Mouse (Mus musculus) liver, postnatal 0 days (tissue): ENCODE measurements around the gene Txndc11. TPM values are rescaled to one million over a fixed set of nuclear protein-coding genes. Genes with fewer than 3 reads are reported as not detected.

Experiments used
- ATAC-seq: fragments of 200-750 bp; cut with Nextera tagmentation; 2 replicates; pipeline ENCODE4 v1.8.0; 2017; ENCODE audit warnings: mild to moderate bottlenecking, moderate library complexity
- DNase-seq: peaks from one replicate; pipeline ENCODE4 v3.0.0-alpha.2; 2016
- H3K27ac ChIP-seq: fragments of 300-500 bp; sonication (generic); 2 replicates; pipeline ENCODE4 v1.5.1; 2014; ENCODE audit warnings: antibody characterized with exemption, moderate library complexity, mild to moderate bottlenecking, low read depth
- H3K27me3 ChIP-seq: fragments of 300-500 bp; sonication (generic); 2 replicates; pipeline ENCODE4 v1.6.1; 2014; ENCODE audit warnings: low read length, control low read depth, mixed read lengths; ENCODE audit not compliant: insufficient read depth
- H3K36me3 ChIP-seq: fragments of 300-500 bp; sonication (generic); replicated peaks from 2 replicates; pipeline ENCODE4 v1.6.1; 2014; ENCODE audit warnings: mild to moderate bottlenecking, control low read depth, low read length, moderate library complexity, mixed read lengths; ENCODE audit not compliant: insufficient read depth
- H3K4me1 ChIP-seq: fragments of 300-500 bp; sonication (generic); 2 replicates; pipeline ENCODE4 v1.6.1; 2014; ENCODE audit warnings: antibody characterized with exemption, mild to moderate bottlenecking, control low read depth; ENCODE audit not compliant: insufficient read depth
- H3K4me2 ChIP-seq: fragments of 300-500 bp; sonication (generic); 2 replicates; pipeline ENCODE4 v1.6.1; 2014; ENCODE audit warnings: low read depth, mild to moderate bottlenecking, low read length, moderate library complexity, mixed read lengths
- H3K4me3 ChIP-seq: fragments of 300-500 bp; sonication (generic); 2 replicates; pipeline ENCODE4 v1.5.1; 2014; ENCODE audit warnings: low read depth, low read length
- H3K9ac ChIP-seq: fragments of 300-500 bp; sonication (generic); replicated peaks from 2 replicates; pipeline ENCODE4 v1.6.1; 2014; ENCODE audit warnings: mild to moderate bottlenecking, moderate library complexity
- H3K9me3 ChIP-seq: fragments of 300-500 bp; sonication (generic); 2 replicates; pipeline ENCODE4 v1.6.1; 2016; ENCODE audit warnings: mild to moderate bottlenecking, control low read depth, low read length, mixed read lengths
- CTCF ChIP-seq: sonication (generic); IDR thresholded peaks from 2 replicates; pipeline ENCODE4 v1.5.1; 2016; ENCODE audit warnings: antibody characterized with exemption, low read depth
- EP300 ChIP-seq: IDR thresholded peaks from 2 replicates; pipeline ENCODE4 v1.6.1; 2016; ENCODE audit warnings: antibody characterized with exemption, low read depth, mild to moderate bottlenecking
- WGBS: fragments of 180-500 bp; shearing (Covaris S2); extraction: QIAGEN DNeasy Blood & Tissue Kit; methylation state at CpG from one replicate; pipeline ENCODE4 v1.1.7; 2014; ENCODE audit not compliant: insufficient replicate concordance; 5-methylcytosine and 5-hydroxymethylcytosine counted together
- polyA plus RNA-seq: library from polyadenylated mRNA; unstranded; fragments of >200 nt; fragmentation: Nextera tagmentation; extraction: Ambion mirVana; gene quantifications from 2 replicates; pipeline ENCODE4 v1.2.1, GENCODE M21; 2015

Gene Txndc11
- polyA plus RNA-seq, result 17.9 TPM in 2 replicates

DNA sequence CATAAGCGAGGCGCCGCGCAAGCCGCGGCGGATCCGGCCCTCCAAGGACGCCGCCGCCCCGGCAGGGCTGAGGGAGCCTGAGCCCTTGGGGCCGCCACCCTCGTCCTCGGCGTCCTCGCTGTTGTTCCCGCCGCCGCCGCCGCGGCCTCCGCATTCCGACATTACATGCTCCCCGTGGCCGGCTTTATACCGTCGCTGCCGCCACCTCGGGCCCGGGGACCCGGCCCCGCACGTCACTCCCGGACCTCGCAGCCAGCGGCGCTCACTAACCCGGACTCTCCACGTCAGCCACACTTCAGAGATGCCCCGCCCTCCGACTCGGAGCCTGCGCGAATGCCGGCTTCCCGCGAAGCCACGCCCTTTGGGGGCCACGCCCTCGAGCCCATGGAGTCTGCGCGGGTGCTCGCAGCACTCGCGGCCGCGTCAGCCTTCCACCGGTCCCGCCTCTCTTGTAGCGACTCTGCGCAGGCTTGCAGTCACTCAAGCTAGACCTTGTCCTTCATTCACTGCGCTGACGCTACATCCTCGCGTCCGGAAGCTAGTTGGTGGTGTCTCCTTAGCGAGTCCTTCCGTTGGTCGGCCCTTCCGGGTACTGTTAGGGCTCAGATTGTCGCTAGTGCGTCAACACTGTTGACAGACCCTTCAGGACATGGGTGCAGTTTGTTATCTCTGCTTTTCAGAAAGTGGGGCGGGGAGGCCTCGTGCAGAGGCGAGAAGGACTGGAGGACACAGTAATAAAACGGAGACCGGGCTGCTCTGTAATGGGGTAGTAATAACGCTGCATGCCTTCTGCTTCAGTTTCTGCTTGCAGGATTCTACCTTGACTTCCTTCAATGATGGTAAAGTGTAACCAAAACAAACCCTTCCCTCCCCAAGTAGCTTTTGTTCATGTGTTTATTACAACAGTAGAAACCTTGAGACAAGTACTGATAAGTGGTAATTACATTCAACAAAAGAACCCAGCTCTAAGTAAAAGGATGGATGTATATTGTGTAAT lies at the start of gene Txndc11:
Gene Txndc11, minus strand, starts transcription at position 303 of the 997 bp plus-strand sequence.
- DNase-seq, result peak; percentile 100
- H3K27me3 ChIP-seq, result no peaks in the 10 kb centered on the region
- peak; percentile 96 for ATAC-seq
- H3K4me1 ChIP-seq, result peaks cover 17% of the 10 kb centered on the region
- H3K9me3 ChIP-seq, result no peaks in the 10 kb centered on the region
- peaks cover 26% of the 10 kb centered on the region for H3K36me3 ChIP-seq
- H3K4me3 ChIP-seq, result peak within 1 kb of the TSS; percentile 95
- TF ChIP-seq EP300, result peak; percentile 67
- no peak for TF ChIP-seq CTCF
- H3K9ac ChIP-seq, result peak within 1 kb of the TSS; percentile 99
- H3K27ac ChIP-seq, result peak within 1 kb of the TSS; percentile 99
- peak within 1 kb of the TSS; percentile 90 for H3K4me2 ChIP-seq
- WGBS, result under 1% methylated on average over 77 of the region's 80 CpGs

DNA sequence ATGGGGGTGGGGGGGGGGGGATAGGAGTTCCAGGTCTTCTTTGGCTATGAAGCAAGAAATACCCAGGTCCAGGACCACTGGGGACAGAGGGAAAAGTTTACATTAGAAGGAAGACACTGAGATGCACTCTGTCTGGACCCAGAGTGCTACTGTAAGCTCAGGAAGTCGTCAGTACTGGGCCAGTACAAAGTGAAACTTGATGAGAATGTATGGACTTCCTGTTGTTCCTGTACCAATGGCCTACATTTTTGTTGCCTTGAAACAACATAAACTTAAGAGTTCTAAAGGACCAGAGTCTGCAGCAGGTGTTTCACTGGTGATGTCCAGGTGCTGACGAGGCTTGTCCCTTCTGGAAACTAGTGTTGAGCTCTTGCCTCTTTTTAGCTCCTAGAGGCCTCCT lies 43.0 kb upstream of the Txndc11 start:
- H3K4me3 ChIP-seq, result no peak overlapping the region
- no peaks in the 10 kb centered on the region for H3K9me3 ChIP-seq
- H3K9ac ChIP-seq, result no peak overlapping the region
- H3K4me1 ChIP-seq, result peaks cover 26% of the 10 kb centered on the region
- no peaks in the 10 kb centered on the region for H3K27me3 ChIP-seq
- DNase-seq, result no peak
- 67% methylated on average over 2 of the region's 2 CpGs for WGBS
- H3K4me2 ChIP-seq, result peak overlapping the region; percentile 72
- no peaks in the 10 kb centered on the region for H3K36me3 ChIP-seq
- TF ChIP-seq EP300 (no peak), CTCF (no peak)
- no peak for ATAC-seq
- H3K27ac ChIP-seq, result 0 out of 2 replicates have a peak overlapping the region, but pooled peaks have one; percentile 94

DNA sequence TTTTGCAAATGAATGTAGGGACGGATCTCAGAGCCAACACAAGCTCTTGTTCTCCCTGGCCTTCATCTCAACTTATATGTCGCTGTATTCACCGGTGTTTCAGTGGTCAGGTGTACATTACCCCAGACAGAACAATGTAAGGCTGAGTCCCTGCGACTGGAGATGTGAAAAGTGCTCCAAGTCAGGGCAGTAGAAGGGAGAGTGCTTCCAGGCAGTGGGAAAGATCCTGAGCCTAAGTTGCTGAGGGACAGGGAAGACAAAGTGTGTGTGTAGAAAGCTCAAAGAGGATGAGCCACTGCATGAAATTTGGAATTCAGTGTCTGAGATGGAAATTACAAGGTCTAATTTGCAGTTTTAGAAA lies 42.4 kb upstream of the Txndc11 start:
- H3K4me3 ChIP-seq, result peak overlapping the region; percentile 80
- TF ChIP-seq EP300 (no peak), CTCF (no peak)
- 3% methylated on average over 4 of the region's 4 CpGs for WGBS
- peaks cover 30% of the 10 kb centered on the region for H3K4me1 ChIP-seq
- H3K27me3 ChIP-seq, result no peaks in the 10 kb centered on the region
- H3K9me3 ChIP-seq, result no peaks in the 10 kb centered on the region
- no peaks in the 10 kb centered on the region for H3K36me3 ChIP-seq
- no peak for DNase-seq
- H3K4me2 ChIP-seq, result peak overlapping the region; percentile 72
- peak overlapping the region; percentile 94 for H3K27ac ChIP-seq
- peak overlapping the region; percentile 89 for H3K9ac ChIP-seq
- no peak for ATAC-seq

DNA sequence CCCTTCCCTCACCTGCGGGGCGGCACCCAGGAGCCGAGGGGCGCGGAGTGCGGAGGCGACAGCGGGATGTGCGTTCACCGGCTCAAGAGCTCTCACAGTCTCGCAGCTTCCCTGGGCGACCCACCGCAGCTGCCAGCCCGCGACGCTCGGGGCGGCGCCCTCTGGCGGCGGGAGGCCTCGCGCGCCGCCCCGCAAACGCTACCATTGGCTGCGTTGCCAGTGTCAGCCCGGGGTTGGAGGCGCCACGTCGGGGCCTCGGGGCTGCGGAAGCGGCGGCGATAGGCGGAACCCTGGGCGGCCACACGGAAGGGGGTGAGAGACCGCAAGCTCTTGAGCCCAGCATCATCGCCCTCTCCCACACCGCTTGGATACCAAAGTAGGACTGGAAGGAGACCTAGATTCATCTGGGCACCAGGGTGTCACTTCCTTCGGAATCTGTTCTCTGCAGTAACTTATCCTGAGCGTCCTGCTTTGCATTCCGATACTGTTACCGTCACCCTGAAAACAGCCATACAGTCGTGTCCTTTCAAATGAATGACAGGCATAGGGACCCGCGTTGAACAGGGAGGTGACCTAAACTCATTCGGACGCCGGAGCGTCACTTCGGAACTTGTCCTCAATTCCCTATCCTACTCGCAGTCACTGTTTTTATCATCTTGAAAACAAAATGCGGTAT lies 41.9 kb upstream of the Txndc11 start, which contains the start of gene Zc3h7a:
Gene Zc3h7a, minus strand, starts transcription at position 186 of the 676 bp plus-strand sequence.
- Histone ChIP-seq H3K4me1 (peaks cover 31% of the 10 kb centered on the region), H3K27me3 (no peaks in the 10 kb centered on the region), H3K9ac (peak within 1 kb of the TSS; percentile 89), H3K36me3 (no peaks in the 10 kb centered on the region), H3K9me3 (no peaks in the 10 kb centered on the region), H3K4me2 (peak within 1 kb of the TSS; percentile 72), H3K4me3 (peak within 1 kb of the TSS; percentile 80), H3K27ac (peak within 1 kb of the TSS; percentile 94)
- ATAC-seq, result peak; percentile 87
- peak; percentile 79 for TF ChIP-seq CTCF
- no peak for TF ChIP-seq EP300
- under 1% methylated on average over 56 of the region's 57 CpGs for WGBS
- DNase-seq, result peak; percentile 94

DNA sequence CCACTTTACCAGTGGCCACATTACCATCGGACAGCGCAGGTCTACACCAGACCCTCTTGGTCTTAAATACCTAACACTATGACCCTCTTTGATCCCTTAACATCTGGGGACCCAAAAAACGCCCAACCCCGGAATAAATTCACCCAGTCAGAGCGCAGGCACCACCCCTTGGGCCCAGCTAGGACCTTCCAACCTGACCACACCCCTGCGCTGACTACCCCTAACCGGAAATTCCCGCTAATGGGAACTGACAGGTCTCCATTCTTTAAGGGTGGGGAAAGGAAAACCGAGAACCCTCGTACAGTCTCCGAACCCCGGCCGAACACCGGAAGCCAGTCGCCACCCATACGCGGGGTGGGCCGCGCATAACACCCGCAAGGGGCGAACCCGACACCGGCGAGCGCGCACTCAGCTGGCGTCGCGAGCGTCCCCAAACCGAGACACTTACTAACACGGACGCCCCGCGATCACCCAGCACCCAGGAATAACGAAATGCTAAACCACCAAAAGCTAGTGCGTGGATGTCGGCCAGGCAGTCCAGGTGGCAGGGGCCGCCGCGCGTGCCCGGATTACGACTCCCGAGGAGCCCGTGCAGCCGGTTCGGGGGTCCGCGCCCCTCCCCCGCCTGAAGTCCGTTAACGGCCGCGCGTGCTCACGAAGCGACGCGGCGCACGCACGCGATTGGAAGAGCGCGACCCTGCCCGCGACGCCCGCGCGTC lies 41.2 kb upstream of the Txndc11 start:
- peak overlapping the region; percentile 89 for H3K9ac ChIP-seq
- H3K27me3 ChIP-seq, result no peaks in the 10 kb centered on the region
- peak overlapping the region; percentile 94 for H3K27ac ChIP-seq
- TF ChIP-seq EP300, result 0 out of 2 replicates have a peak, but pooled peaks have one; percentile 3
- TF ChIP-seq CTCF, result no peak
- DNase-seq (peak; percentile 79), ATAC-seq (peak; percentile 47)
- peaks cover 37% of the 10 kb centered on the region for H3K4me1 ChIP-seq
- peak overlapping the region; percentile 72 for H3K4me2 ChIP-seq
- H3K4me3 ChIP-seq, result peak overlapping the region; percentile 80
- H3K9me3 ChIP-seq, result no peaks in the 10 kb centered on the region
- no peaks in the 10 kb centered on the region for H3K36me3 ChIP-seq
- under 1% methylated on average over 60 of the region's 72 CpGs for WGBS
